Mouse (Mus musculus) ES-E14 (cell line): ENCODE results near the gene Stat6. TPM values are rescaled to one million over a fixed set of nuclear protein-coding genes. Genes with fewer than 3 reads are reported as not detected.

Experiments
- DNase-seq: peaks from one replicate; pipeline ENCODE4 v3.0.0-alpha.2; 2013; ENCODE audit warnings: low read depth, low spot score
- H3K27ac ChIP-seq: 2 replicates; pipeline ENCODE4 v1.5.1; 2012; ENCODE audit warnings: low read depth, mild to moderate bottlenecking, low read length, moderate library complexity, mixed read lengths; ENCODE audit not compliant: poor library complexity, insufficient read depth, severe bottlenecking
- H3K36me3 ChIP-seq: 2 replicates; pipeline ENCODE4 v1.6.1; 2012; ENCODE audit warnings: mild to moderate bottlenecking, low read length, moderate library complexity, mixed read lengths; ENCODE audit not compliant: control insufficient read depth, poor library complexity, insufficient read depth, severe bottlenecking
- H3K4me1 ChIP-seq, 2 experiments: fragments of 150-350 bp in 1 of 2; sonication (generic) in 1 of 2; 2 replicates each; pipeline ENCODE4 v1.6.1; 2012; ENCODE audit warnings: low read length in 2 of 2, mild to moderate bottlenecking in 1 of 2, mixed read lengths in 1 of 2; ENCODE audit not compliant: control insufficient read depth in 2 of 2, insufficient read depth in 2 of 2, poor library complexity in 1 of 2
- H3K4me3 ChIP-seq, 2 experiments: fragments of 150-350 bp in 1 of 2; sonication (generic) in 1 of 2; 2 replicates each; pipeline ENCODE4 v1.5.1; 2012; ENCODE audit warnings: low read length in 2 of 2, low read depth in 1 of 2, mild to moderate bottlenecking in 1 of 2, mixed read lengths in 1 of 2; ENCODE audit not compliant: insufficient read depth in 1 of 2, poor library complexity in 1 of 2, severe bottlenecking in 1 of 2
- H3K9ac ChIP-seq: 2 replicates; pipeline ENCODE4 v1.6.1; 2012; ENCODE audit warnings: low read depth, mild to moderate bottlenecking, low read length, mixed read lengths; ENCODE audit not compliant: poor library complexity, insufficient read depth, severe bottlenecking
- H3K9me3 ChIP-seq: fragments of 150-350 bp; sonication (generic); 2 replicates; pipeline ENCODE4 v1.6.1; 2012; ENCODE audit warnings: low read depth, mild to moderate bottlenecking, low read length; ENCODE audit not compliant: control insufficient read depth, insufficient read depth
- CHD2 ChIP-seq: IDR thresholded peaks from 2 replicates; pipeline ENCODE4 v1.6.1; 2014; ENCODE audit warnings: mild to moderate bottlenecking, low read depth, low read length, inconsistent platforms
- HCFC1 ChIP-seq: IDR thresholded peaks from 2 replicates; pipeline ENCODE4 v1.6.1; 2012; ENCODE audit warnings: low read length, inconsistent platforms, borderline replicate concordance; ENCODE audit not compliant: insufficient read depth
- MAFK ChIP-seq: IDR thresholded peaks from 2 replicates; pipeline ENCODE4 v1.6.1; 2014; ENCODE audit warnings: mild to moderate bottlenecking, low read depth, low read length, inconsistent platforms; ENCODE audit not compliant: insufficient read depth
- ZC3H11A ChIP-seq: IDR thresholded peaks from 2 replicates; pipeline ENCODE4 v1.6.1; 2012; ENCODE audit warnings: low read depth, mild to moderate bottlenecking, inconsistent platforms, low read length, borderline replicate concordance
- ZNF384 ChIP-seq: IDR thresholded peaks from 2 replicates; pipeline ENCODE4 v1.6.1; 2012; ENCODE audit warnings: low read depth, low read length, inconsistent platforms
- in situ Hi-C, 2 experiments: fragments of 600-800 bp; cut with MboI; formaldehyde crosslinking; loops; one replicate each; pipeline ENCODE4 v1.15.1; 2025; ENCODE audit warnings: low sequenced_read_pairs in 2 of 2, inconsistent platforms in 1 of 2; ENCODE audit not compliant: unreplicated experiment in 2 of 2
- total RNA-seq: library from RNA; depleted of rRNA; stranded (reverse); fragments of 300-350 nt; gene quantifications from 2 replicates; pipeline ENCODE4 v1.2.3, GENCODE M21; 2012

The Stat6 gene
- total RNA-seq, 1 experiment = 18.6 TPM

- no peak for DNase-seq
- Histone ChIP-seq H3K4me3 (no peak overlapping the region), H3K9ac (no peak overlapping the region), H3K4me1 (peaks cover 0 to 9% of the 10 kb centered on the region in 2 experiments; a peak in 1 of 4 replicates), H3K27ac (no peak overlapping the region), H3K36me3 (no peaks in the 10 kb centered on the region), H3K9me3 (no peaks in the 10 kb centered on the region)
- in situ Hi-C loops = no loop called here
- TF ChIP-seq ZC3H11A (no peak), MAFK (no peak), HCFC1 (no peak), ZNF384 (no peak), CHD2 (no peak)
These were observed 27.4 kb downstream of the Stat6 start for GRCm38 (mm10) chr10:127670185-127670584.

GRCm38 (mm10) chr10:127671276-127671675 lies 28.5 kb downstream of the Stat6 start:
- H3K36me3 ChIP-seq = no peaks in the 10 kb centered on the region
- H3K4me1 ChIP-seq = peaks cover 0 to 9% of the 10 kb centered on the region in 2 experiments; a peak in 1 of 4 replicates
- no peak overlapping the region for H3K27ac ChIP-seq
- H3K4me3 ChIP-seq = no peak overlapping the region
- in situ Hi-C loops = no loop called here
- H3K9me3 ChIP-seq = no peaks in the 10 kb centered on the region
- no peak for TF ChIP-seq MAFK
- TF ChIP-seq ZNF384 = no peak
- no peak for TF ChIP-seq CHD2
- no peak for TF ChIP-seq ZC3H11A
- TF ChIP-seq HCFC1 = no peak
- H3K9ac ChIP-seq = no peak overlapping the region
- no peak for DNase-seq

GRCm38 (mm10) chr10:127674046-127674655 lies 31.4 kb downstream of the Stat6 start:
- in situ Hi-C loops = no loop called here

GRCm38 (mm10) chr10:127674794-127675522 lies 32.2 kb downstream of the Stat6 start:
- Histone ChIP-seq H3K4me3 (no peak overlapping the region), H3K4me1 (no peaks in the 10 kb centered on the region), H3K9ac (no peak overlapping the region), H3K27ac (no peak overlapping the region), H3K9me3 (no peaks in the 10 kb centered on the region), H3K36me3 (no peaks in the 10 kb centered on the region)
- TF ChIP-seq ZNF384 (peak; percentile 61; the same call in 1 of the 2 replicates), CHD2 (no peak), ZC3H11A (peak; percentile 82), MAFK (0 out of 2 replicates have a peak, but pooled peaks have one; percentile 24), HCFC1 (peak; percentile 78)
- no peak for DNase-seq
- in situ Hi-C loops = no loop called here

More at GRCm38 (mm10) chr10:127674046-127674655, 31.4 kb downstream of the Stat6 start:
- Histone ChIP-seq H3K9me3 (no peaks in the 10 kb centered on the region), H3K27ac (no peak overlapping the region), H3K9ac (no peak overlapping the region), H3K4me3 (no peak overlapping the region), H3K4me1 (0 out of 4 replicates have a peak, but pooled peaks cover 0 to 2% of the 10 kb centered on the region in 2 experiments), H3K36me3 (no peaks in the 10 kb centered on the region)
- DNase-seq = no peak
- no peak for TF ChIP-seq ZNF384
- no peak for TF ChIP-seq ZC3H11A
- TF ChIP-seq MAFK = no peak
- TF ChIP-seq CHD2 = no peak
- TF ChIP-seq HCFC1 = no peak
